Mouse (Mus musculus) MEL (cell line): ENCODE results near the gene Isg20l2. TPM values are rescaled to one million over a fixed set of nuclear protein-coding genes. Genes with fewer than 3 reads are reported as not detected.
A peak's percentile ranks its signal among the peaks of the same experiment; 100 is the strongest.

Experiments
- DNase-seq: peaks from one replicate; pipeline ENCODE4 v3.0.0; 2011; ENCODE audit warnings: low read depth, low spot score
- H3K27ac ChIP-seq: 2 replicates; pipeline ENCODE4 v1.5.1; 2012; ENCODE audit warnings: low read depth, mild to moderate bottlenecking, control low read depth, low read length, moderate library complexity; ENCODE audit not compliant: control insufficient read depth
- H3K27me3 ChIP-seq, 2 experiments: fragments of 150-350 bp in 1 of 2; sonication (generic) in 1 of 2; 2 replicates each; pipeline ENCODE4 v1.6.1; 2012; ENCODE audit warnings: low read length in 2 of 2, mild to moderate bottlenecking in 2 of 2, improper control_type of control experiment in 1 of 2, moderate library complexity in 1 of 2; ENCODE audit not compliant: insufficient read depth in 2 of 2, control insufficient read depth in 1 of 2
- H3K36me3 ChIP-seq, 2 experiments: 2 replicates each; pipeline ENCODE4 v1.6.1; 2012 to 2014; ENCODE audit warnings: low read length in 2 of 2, improper control_type of control experiment in 1 of 2, inconsistent platforms in 1 of 2, mild to moderate bottlenecking in 1 of 2; ENCODE audit not compliant: insufficient read depth in 2 of 2, control insufficient read depth in 1 of 2
- H3K4me1 ChIP-seq, 2 experiments: fragments of 150-350 bp in 1 of 2; sonication (generic) in 1 of 2; 2 replicates each; pipeline ENCODE4 v1.6.1; 2012; ENCODE audit warnings: low read length in 2 of 2, improper control_type of control experiment in 1 of 2, mild to moderate bottlenecking in 1 of 2; ENCODE audit not compliant: insufficient read depth in 2 of 2, control insufficient read depth in 1 of 2
- H3K4me3 ChIP-seq, 2 experiments: fragments of 150-350 bp in 1 of 2; sonication (generic) in 1 of 2; 2 replicates each; pipeline ENCODE4 v1.5.1; 2012; ENCODE audit warnings: low read depth in 2 of 2, low read length in 2 of 2, mild to moderate bottlenecking in 2 of 2, moderate library complexity in 2 of 2, control low read depth in 1 of 2, improper control_type of control experiment in 1 of 2; ENCODE audit not compliant: control insufficient read depth in 1 of 2, insufficient read depth in 1 of 2
- H3K79me2 ChIP-seq: 2 replicates; pipeline ENCODE4 v1.6.1; 2012; ENCODE audit warnings: mild to moderate bottlenecking, low read length, moderate library complexity; ENCODE audit not compliant: control insufficient read depth, poor library complexity, insufficient read depth
- H3K9ac ChIP-seq: 2 replicates; pipeline ENCODE4 v1.6.1; 2012; ENCODE audit warnings: low read depth, mild to moderate bottlenecking, control low read depth, low read length, moderate library complexity; ENCODE audit not compliant: control insufficient read depth, poor library complexity, severe bottlenecking
- H3K9me3 ChIP-seq: fragments of 150-350 bp; sonication (generic); replicated peaks from 2 replicates; pipeline ENCODE4 v1.6.1; 2012; ENCODE audit warnings: mild to moderate bottlenecking, low read length, improper control_type of control experiment, moderate library complexity; ENCODE audit not compliant: insufficient read depth
- CHD1 ChIP-seq: IDR thresholded peaks from 2 replicates; pipeline ENCODE4 v1.6.1; 2012; ENCODE audit warnings: low read depth, mild to moderate bottlenecking, inconsistent platforms, low read length, improper control_type of control experiment
- CHD2 ChIP-seq: IDR thresholded peaks from 2 replicates; pipeline ENCODE4 v1.6.1; 2011; ENCODE audit warnings: low read length, improper control_type of control experiment
- CTCF ChIP-seq, 3 experiments: IDR thresholded peaks in 2 of 3; conservative IDR thresholded peaks in 1 of 3; 2 replicates each; pipeline ENCODE4 v1.5.1; 2011 to 2012; ENCODE audit warnings: low read length in 3 of 3, low read depth in 2 of 3, mild to moderate bottlenecking in 2 of 3, improper control_type of control experiment in 1 of 3, inconsistent platforms in 1 of 3, mixed read lengths in 1 of 3, moderate library complexity in 1 of 3; ENCODE audit not compliant: control insufficient read depth in 1 of 3, insufficient read depth in 1 of 3, poor library complexity in 1 of 3, severe bottlenecking in 1 of 3
- E2F4 ChIP-seq: IDR thresholded peaks from 2 replicates; pipeline ENCODE4 v1.6.1; 2011; ENCODE audit warnings: low read depth, low read length, improper control_type of control experiment, borderline replicate concordance
- ELF1 ChIP-seq: IDR thresholded peaks from 2 replicates; pipeline ENCODE4 v1.6.1; 2014; ENCODE audit warnings: low read depth, mild to moderate bottlenecking, inconsistent platforms, low read length, improper control_type of control experiment, moderate library complexity
- EP300 ChIP-seq, 2 experiments: IDR thresholded peaks; 2 replicates each; pipeline ENCODE4 v1.6.1; 2011; ENCODE audit warnings: improper control_type of control experiment in 2 of 2, low read length in 2 of 2, low read depth in 1 of 2, mild to moderate bottlenecking in 1 of 2
- GABPA ChIP-seq: IDR thresholded peaks from 2 replicates; pipeline ENCODE4 v1.6.1; 2012; ENCODE audit warnings: low read depth, mild to moderate bottlenecking, inconsistent platforms, low read length, improper control_type of control experiment, moderate library complexity
- GATA1 ChIP-seq: IDR thresholded peaks from 2 replicates; pipeline ENCODE4 v1.6.1; 2011; ENCODE audit warnings: low read depth, low read length, improper control_type of control experiment
- HCFC1 ChIP-seq: IDR thresholded peaks from 2 replicates; pipeline ENCODE4 v1.6.1; 2012; ENCODE audit warnings: low read depth, mild to moderate bottlenecking, inconsistent platforms, low read length, improper control_type of control experiment, moderate library complexity
- JUND ChIP-seq: IDR thresholded peaks from 2 replicates; pipeline ENCODE4 v1.6.1; 2011; ENCODE audit warnings: low read depth, mild to moderate bottlenecking, improper control_type of control experiment, low read length
- MAFK ChIP-seq: IDR thresholded peaks from 2 replicates; pipeline ENCODE4 v1.6.1; 2011; ENCODE audit warnings: low read depth, mild to moderate bottlenecking, low read length, improper control_type of control experiment, borderline replicate concordance
- MXI1 ChIP-seq: IDR thresholded peaks from 2 replicates; pipeline ENCODE4 v1.6.1; 2011; ENCODE audit warnings: mild to moderate bottlenecking, low read depth, low read length, improper control_type of control experiment
- MYC ChIP-seq: IDR thresholded peaks from 2 replicates; pipeline ENCODE4 v1.6.1; 2011; ENCODE audit warnings: low read depth, mild to moderate bottlenecking, low read length, improper control_type of control experiment, moderate library complexity
- NELFE ChIP-seq: IDR thresholded peaks from 2 replicates; pipeline ENCODE4 v1.6.1; 2011; ENCODE audit warnings: low read depth, low read length, improper control_type of control experiment
- NRF1 ChIP-seq: IDR thresholded peaks from 2 replicates; pipeline ENCODE4 v1.6.1; 2014; ENCODE audit warnings: low read depth, mild to moderate bottlenecking, inconsistent platforms, low read length, improper control_type of control experiment, moderate library complexity; ENCODE audit not compliant: poor library complexity, insufficient read depth, severe bottlenecking
- POLR2A ChIP-seq, 2 experiments: IDR thresholded peaks; 2 replicates each; pipeline ENCODE4 v1.6.1; 2011 to 2012; ENCODE audit warnings: low read length in 2 of 2, mild to moderate bottlenecking in 2 of 2, control low read depth in 1 of 2, improper control_type of control experiment in 1 of 2, low read depth in 1 of 2, moderate library complexity in 1 of 2; ENCODE audit not compliant: control insufficient read depth in 1 of 2, insufficient read depth in 1 of 2, poor library complexity in 1 of 2
- POLR2AphosphoS2 ChIP-seq: IDR thresholded peaks from 2 replicates; pipeline ENCODE4 v1.6.1; 2011; ENCODE audit warnings: low read length, improper control_type of control experiment
- POLR2AphosphoS5 ChIP-seq: IDR thresholded peaks from 2 replicates; pipeline ENCODE4 v1.6.1; 2012; ENCODE audit warnings: low read depth, borderline replicate concordance, mild to moderate bottlenecking, inconsistent platforms, low read length, moderate library complexity, mixed read lengths
- RAD21 ChIP-seq: IDR thresholded peaks from 2 replicates; pipeline ENCODE4 v1.6.1; 2011; ENCODE audit warnings: mild to moderate bottlenecking, low read depth, low read length, improper control_type of control experiment
- RCOR1 ChIP-seq: IDR thresholded peaks from 2 replicates; pipeline ENCODE4 v1.6.1; 2012; ENCODE audit warnings: low read depth, mild to moderate bottlenecking, inconsistent platforms, low read length, improper control_type of control experiment
- SIN3A ChIP-seq: IDR thresholded peaks from 2 replicates; pipeline ENCODE4 v1.6.1; 2012; ENCODE audit warnings: low read length, improper control_type of control experiment, inconsistent platforms
- SMC3 ChIP-seq: IDR thresholded peaks from 2 replicates; pipeline ENCODE4 v1.6.1; 2011; ENCODE audit warnings: low read depth, low read length, improper control_type of control experiment
- TBP ChIP-seq: IDR thresholded peaks from 2 replicates; pipeline ENCODE4 v1.8.0; 2011; ENCODE audit warnings: low read depth, low read length, improper control_type of control experiment
- UBTF ChIP-seq: IDR thresholded peaks from 2 replicates; pipeline ENCODE4 v1.6.1; 2012; ENCODE audit warnings: low read depth, mild to moderate bottlenecking, inconsistent platforms, low read length, improper control_type of control experiment, moderate library complexity, borderline replicate concordance; ENCODE audit not compliant: insufficient read depth
- USF2 ChIP-seq, 2 experiments: IDR thresholded peaks; 2 replicates each; pipeline ENCODE4 v1.6.1; 2011 to 2012; ENCODE audit warnings: improper control_type of control experiment in 2 of 2, low read length in 2 of 2, borderline replicate concordance in 1 of 2, inconsistent platforms in 1 of 2, low read depth in 1 of 2, mild to moderate bottlenecking in 1 of 2; ENCODE audit not compliant: insufficient read depth in 1 of 2
- ZC3H11A ChIP-seq: IDR thresholded peaks from 2 replicates; pipeline ENCODE4 v1.6.1; 2012; ENCODE audit warnings: low read depth, mild to moderate bottlenecking, inconsistent platforms, low read length, improper control_type of control experiment
- ZKSCAN1 ChIP-seq: IDR thresholded peaks from 2 replicates; pipeline ENCODE4 v1.6.1; 2012; ENCODE audit warnings: low read depth, mild to moderate bottlenecking, inconsistent platforms, low read length, improper control_type of control experiment, moderate library complexity
- ZMIZ1 ChIP-seq: IDR thresholded peaks from 2 replicates; pipeline ENCODE4 v1.6.1; 2012; ENCODE audit warnings: low read depth, mild to moderate bottlenecking, inconsistent platforms, low read length, improper control_type of control experiment, moderate library complexity
- ZNF384 ChIP-seq: IDR thresholded peaks from 2 replicates; pipeline ENCODE4 v1.6.1; 2012; ENCODE audit warnings: low read depth, mild to moderate bottlenecking, inconsistent platforms, low read length, improper control_type of control experiment
- polyA plus RNA-seq, 2 experiments: library from polyadenylated mRNA; stranded (reverse) in 1 of 2; unstranded in 1 of 2; fragments of >175 nt in 1 of 2; fragments of >200 nt in 1 of 2; gene quantifications; 2 replicates each; pipeline versions ENCODE4 v1.2.1 to v1.2.4; 2012; ENCODE audit warnings: low replicate concordance in 2 of 2, low read depth in 1 of 2; ENCODE audit not compliant: insufficient read length in 2 of 2, insufficient read depth in 1 of 2, missing spikeins in 1 of 2
- total RNA-seq: library from RNA; depleted of rRNA; stranded (reverse); fragments of 300-350 nt; gene quantifications from 2 replicates; pipeline ENCODE4 v1.2.3, GENCODE M21; 2012

The Isg20l2 gene
- total and polyA plus RNA-seq, 3 experiments: 45.0 to 71.8 TPM; not detected in 1

DNA sequence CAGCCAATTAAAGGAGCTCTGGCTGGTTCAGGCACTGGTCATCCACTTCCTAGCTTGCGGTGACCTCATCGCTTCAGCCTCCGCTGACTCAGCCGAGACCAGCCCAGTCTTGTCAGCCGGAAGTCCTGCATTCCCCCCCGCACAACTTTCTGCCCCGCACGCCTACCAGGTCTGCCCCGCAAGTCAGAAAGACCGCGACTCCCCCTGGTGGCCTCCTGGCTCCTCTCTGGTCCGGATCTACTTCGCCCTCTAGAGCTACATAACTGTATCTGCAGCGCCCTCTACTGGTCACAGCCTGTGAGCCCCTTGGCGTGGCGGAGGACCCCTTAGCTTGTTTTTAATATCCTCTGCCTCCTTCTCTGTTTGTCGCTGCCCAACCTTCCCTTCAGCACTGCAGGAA is 56.8 kb downstream of the Isg20l2 start:
- peak overlapping the region; percentile 72 for H3K9ac ChIP-seq
- no peaks in the 10 kb centered on the region for H3K79me2 ChIP-seq
- no peaks in the 10 kb centered on the region; a peak in 1 of 4 replicates for H3K36me3 ChIP-seq
- H3K9me3 ChIP-seq: no peaks in the 10 kb centered on the region
- H3K27ac ChIP-seq: peak overlapping the region; percentile 60
- DNase-seq: peak; percentile 97
- H3K27me3 ChIP-seq: no peaks in the 10 kb centered on the region
- H3K4me3 ChIP-seq: peak overlapping the region; percentile 56 to 62
- H3K4me1 ChIP-seq: no peaks in the 10 kb centered on the region; a peak in 2 of 4 replicates
- TF ChIP-seq CHD1 (no peak), CHD2 (no peak), ZKSCAN1 (no peak), E2F4 (no peak), MYC (peak; percentile 70; the same call in 1 of the 2 replicates), ELF1 (no peak), POLR2AphosphoS2 (no peak), HCFC1 (peak; percentile 58), ZMIZ1 (no peak), ZNF384 (no peak), MXI1 (peak; percentile 52; the same call in 1 of the 2 replicates), ZC3H11A (peak; percentile 51), USF2 (IDR thresholded peaks at IDR 0.05; ENCODE audit: borderline replicate concordance in 1 of 2, insufficient read depth in 1 of 2, low read depth in 1 of 2, low read length in 2 of 2) (no peak), CTCF (IDR thresholded peaks at IDR 0.05 in 2 of 3, conservative IDR thresholded peaks at IDR 0.05 in 1 of 3; ENCODE audit: control insufficient read depth in 1 of 3, insufficient read depth in 1 of 3, low read depth in 2 of 3, low read length in 3 of 3, poor library complexity in 1 of 3, severe bottlenecking in 1 of 3) (peak; percentile 95 to 99 (median 97); a peak in 5 of 6 replicates), UBTF (no peak), MAFK (no peak), RAD21 (peak; percentile 74), NRF1 (0 out of 2 replicates have a peak, but pooled peaks have one; percentile 1), RCOR1 (no peak), GABPA (no peak), SMC3 (peak; percentile 75), TBP (no peak), JUND (no peak), NELFE (no peak), POLR2AphosphoS5 (no peak), POLR2A (IDR thresholded peaks at IDR 0.05; ENCODE audit: control insufficient read depth in 1 of 2, insufficient read depth in 1 of 2, low read depth in 1 of 2, low read length in 2 of 2, poor library complexity in 1 of 2) (no peak), EP300 (IDR thresholded peaks at IDR 0.05; ENCODE audit: low read depth in 1 of 2, low read length in 2 of 2) (no peak), SIN3A (peak; percentile 80; the same call in 1 of the 2 replicates), GATA1 (no peak)
